Comparison of ENCODE assay signal across 21 mouse cellular contexts in genomic region chr11:47188556-47188955, GRCm38 (mm10).
DNase-seq lines count a peak whose midpoint lies in the region; ATAC-seq lines count a peak whose summit lies in the region.
"Had no signal": no experiment of that assay in that cellular context is flagged by ENCODE, and none has a peak within 500 bp of the region (broad histone marks: within the 10 kb centered on the region; RNA-seq: fewer than 3 reads in every experiment).

No protein-coding gene starts in this region.

- no peak for DNase-seq in kidney, adult 9 months
- DNase-seq in neural tube, embryonic 11.5 days (ENCODE audit: low spot score): no peak
- no peak for DNase-seq in neural tube, embryonic 10.5 days (ENCODE audit: extremely low spot score, low spot score)
- DNase-seq: adrenal gland, adult 8-10 months; adrenal gland, postnatal 36 days; cerebellum, adult 2 months; cerebellum, postnatal 10 days; gastrocnemius, postnatal 10 days; heart, adult 18-20 months; heart, postnatal 10 days; heart, postnatal 4 days had no signal

- 9% methylated on average over 2 of the region's 2 CpGs for WGBS in kidney, embryonic 14.5 days
- 56% methylated on average over 2 of the region's 2 CpGs for WGBS in neural tube, embryonic 11.5 days
- 36% methylated on average over 2 of the region's 2 CpGs for WGBS in neural tube, embryonic 13.5 days
- WGBS in midbrain, embryonic 15.5 days: 84% methylated on average over 2 of the region's 2 CpGs
- 83% methylated on average over 2 of the region's 2 CpGs for WGBS in liver, embryonic 12.5 days (ENCODE audit: insufficient replicate concordance)

- no peak overlapping the region for H3K27ac ChIP-seq in kidney, embryonic 14.5 days (ENCODE audit: low read depth, low read length)
- no peak overlapping the region for H3K27ac ChIP-seq in neural tube, embryonic 11.5 days (ENCODE audit: low read depth, low read length)
- no peak overlapping the region for H3K27ac ChIP-seq in neural tube, embryonic 13.5 days (replicated peaks)
- H3K27ac ChIP-seq in midbrain, embryonic 15.5 days: no peak overlapping the region
- no peak overlapping the region for H3K27ac ChIP-seq in liver, embryonic 12.5 days
- H3K27ac ChIP-seq: embryonic facial prominence, embryonic 12.5 days; forebrain, embryonic 12.5 days; heart, embryonic 10.5 days; hindbrain, embryonic 12.5 days had no signal

- H3K9me3 ChIP-seq in kidney, embryonic 14.5 days (ENCODE audit: control insufficient read depth, low read length): no peaks in the 10 kb centered on the region
- no peaks in the 10 kb centered on the region for H3K9me3 ChIP-seq in neural tube, embryonic 11.5 days (ENCODE audit: control insufficient read depth, low read length)
- H3K9me3 ChIP-seq in neural tube, embryonic 13.5 days: no peaks in the 10 kb centered on the region
- no peaks in the 10 kb centered on the region for H3K9me3 ChIP-seq in midbrain, embryonic 15.5 days
- H3K9me3 ChIP-seq in liver, embryonic 12.5 days (replicated peaks): no peaks in the 10 kb centered on the region
- H3K9me3 ChIP-seq: embryonic facial prominence, embryonic 12.5 days; forebrain, embryonic 12.5 days; heart, embryonic 10.5 days; hindbrain, embryonic 12.5 days had no signal

- 0 out of 2 replicates have a peak, but pooled peaks cover 2% of the 10 kb centered on the region for H3K4me1 ChIP-seq in kidney, embryonic 14.5 days (ENCODE audit: control insufficient read depth, insufficient read depth, low read length)
- no peaks in the 10 kb centered on the region for H3K4me1 ChIP-seq in neural tube, embryonic 11.5 days (ENCODE audit: control insufficient read depth, insufficient read depth, low read length)
- peaks cover 7% of the 10 kb centered on the region for H3K4me1 ChIP-seq in neural tube, embryonic 13.5 days (replicated peaks)
- no peaks in the 10 kb centered on the region for H3K4me1 ChIP-seq in midbrain, embryonic 15.5 days
- no peaks in the 10 kb centered on the region for H3K4me1 ChIP-seq in liver, embryonic 12.5 days
- H3K4me1 ChIP-seq: embryonic facial prominence, embryonic 12.5 days; forebrain, embryonic 12.5 days; heart, embryonic 10.5 days; hindbrain, embryonic 12.5 days had no signal

- H3K4me2 ChIP-seq in kidney, embryonic 14.5 days (replicated peaks; ENCODE audit: low read depth, low read length): no peak overlapping the region
- no peak overlapping the region for H3K4me2 ChIP-seq in neural tube, embryonic 11.5 days (ENCODE audit: low read depth)
- no peak overlapping the region for H3K4me2 ChIP-seq in neural tube, embryonic 13.5 days
- no peak overlapping the region for H3K4me2 ChIP-seq in midbrain, embryonic 15.5 days
- H3K4me2 ChIP-seq in liver, embryonic 12.5 days: no peak overlapping the region
- H3K4me2 ChIP-seq: embryonic facial prominence, embryonic 12.5 days; forebrain, embryonic 12.5 days; hindbrain, embryonic 12.5 days had no signal

- no peak overlapping the region for H3K9ac ChIP-seq in kidney, embryonic 14.5 days (ENCODE audit: low read depth, low read length)
- no peak overlapping the region for H3K9ac ChIP-seq in neural tube, embryonic 11.5 days (ENCODE audit: low read length)
- H3K9ac ChIP-seq in neural tube, embryonic 13.5 days: no peak overlapping the region
- H3K9ac ChIP-seq in midbrain, embryonic 15.5 days: no peak overlapping the region
- no peak overlapping the region for H3K9ac ChIP-seq in liver, embryonic 12.5 days
- H3K9ac ChIP-seq: embryonic facial prominence, embryonic 12.5 days; forebrain, embryonic 12.5 days; hindbrain, embryonic 12.5 days had no signal

- no peaks in the 10 kb centered on the region for H3K27me3 ChIP-seq in kidney, embryonic 14.5 days (ENCODE audit: control insufficient read depth, insufficient read depth, low read length)
- H3K27me3 ChIP-seq in neural tube, embryonic 11.5 days (ENCODE audit: control insufficient read depth, insufficient read depth, low read length): no peaks in the 10 kb centered on the region
- H3K27me3 ChIP-seq in neural tube, embryonic 13.5 days: no peaks in the 10 kb centered on the region
- H3K27me3 ChIP-seq in midbrain, embryonic 15.5 days (replicated peaks): no peaks in the 10 kb centered on the region
- no peaks in the 10 kb centered on the region for H3K27me3 ChIP-seq in liver, embryonic 12.5 days (replicated peaks)
- H3K27me3 ChIP-seq: embryonic facial prominence, embryonic 12.5 days; forebrain, embryonic 12.5 days; hindbrain, embryonic 12.5 days had no signal

- H3K4me3 ChIP-seq in kidney, embryonic 14.5 days (ENCODE audit: low read length): no peak overlapping the region
- H3K4me3 ChIP-seq in neural tube, embryonic 11.5 days (ENCODE audit: low read depth, low read length): no peak overlapping the region
- H3K4me3 ChIP-seq in neural tube, embryonic 13.5 days: no peak overlapping the region
- no peak overlapping the region for H3K4me3 ChIP-seq in midbrain, embryonic 15.5 days
- H3K4me3 ChIP-seq in liver, embryonic 12.5 days: no peak overlapping the region
- H3K4me3 ChIP-seq: embryonic facial prominence, embryonic 12.5 days; forebrain, embryonic 12.5 days; heart, embryonic 10.5 days; hindbrain, embryonic 12.5 days had no signal

- H3K36me3 ChIP-seq in kidney, embryonic 14.5 days (ENCODE audit: control insufficient read depth, insufficient read depth, low read length): no peaks in the 10 kb centered on the region
- no peaks in the 10 kb centered on the region for H3K36me3 ChIP-seq in neural tube, embryonic 11.5 days (ENCODE audit: control insufficient read depth, insufficient read depth, low read length)
- no peaks in the 10 kb centered on the region for H3K36me3 ChIP-seq in neural tube, embryonic 13.5 days
- H3K36me3 ChIP-seq in midbrain, embryonic 15.5 days (replicated peaks): no peaks in the 10 kb centered on the region
- H3K36me3 ChIP-seq in liver, embryonic 12.5 days: no peaks in the 10 kb centered on the region
- H3K36me3 ChIP-seq: embryonic facial prominence, embryonic 12.5 days; forebrain, embryonic 12.5 days; heart, embryonic 10.5 days; hindbrain, embryonic 12.5 days had no signal

- ATAC-seq in kidney, embryonic 14.5 days (ENCODE audit: low FRiP score, low TSS enrichment): peak; percentile 96
- peak; percentile 48; the same call in 1 of the 2 replicates for ATAC-seq in neural tube, embryonic 11.5 days (ENCODE audit: insufficient read depth, low FRiP score, low TSS enrichment)
- peak; percentile 56; the same call in 1 of the 2 replicates for ATAC-seq in neural tube, embryonic 13.5 days (ENCODE audit: low read depth)
- no peak for ATAC-seq in midbrain, embryonic 15.5 days (replicated peaks)
- ATAC-seq in liver, embryonic 12.5 days: no peak
- ATAC-seq: forebrain, embryonic 16.5 days; hindbrain, embryonic 16.5 days had no signal

Comparison
In these comparisons a context has a peak if more than half of its experiments do, and no peak if none do; other contexts are left out.
1. ATAC-seq: peak in kidney, embryonic 14.5 days (single experiment), neural tube, embryonic 11.5 days (single experiment) and neural tube, embryonic 13.5 days (single experiment); none in midbrain, embryonic 15.5 days (single experiment) and liver, embryonic 12.5 days (single experiment).